Mouse (Mus musculus) v-Abl transformed pro-B cells (cell line): Measurements from ENCODE around the gene Clec4e.
"Not testable (repeated sequence)": the region's sequence is repeated elsewhere in the genome, so short reads cannot be mapped to it uniquely, and the experiment has no call there.

Source experiments
- in situ Hi-C, 2 experiments: fragments of 400-800 bp; cut with MboI; formaldehyde crosslinking; loops; one replicate each; pipeline ENCODE4 v1.15.1; 2025; ENCODE audit not compliant: unreplicated experiment in 2 of 2

Clec4e gene

GRCm38 (mm10) chr6:123289753-123290152 lies at the start of gene Clec4e:
Clec4e (minus strand) TSS chr6:123289870.
- in situ Hi-C loops, result no loop called here

- in situ Hi-C loops, result no loop called here
Observed at GRCm38 (mm10) chr6:123332503-123332902, 42.8 kb upstream of the Clec4e start.

- in situ Hi-C loops, result no loop called here
Observed at GRCm38 (mm10) chr6:123308033-123308432, 18.4 kb upstream of the Clec4e start, which contains the start of gene Vmn2r19. Vmn2r19 (plus strand) TSS chr6:123308333.

GRCm38 (mm10) chr6:123306315-123306714 lies 16.6 kb upstream of the Clec4e start:
- in situ Hi-C loops, result not testable (repeated sequence)

- in situ Hi-C loops, result no loop called here
Observed at GRCm38 (mm10) chr6:123296687-123297086, 7.0 kb upstream of the Clec4e start.

- in situ Hi-C loops, result not testable (repeated sequence)
Observed at GRCm38 (mm10) chr6:123293509-123293908, 3.8 kb upstream of the Clec4e start.

GRCm38 (mm10) chr6:123292751-123293400 lies 3.2 kb upstream of the Clec4e start:
- in situ Hi-C loops, result no loop called here

GRCm38 (mm10) chr6:123288931-123289330 lies 739 bp downstream of the Clec4e start:
- in situ Hi-C loops, result no loop called here

GRCm38 (mm10) chr6:123286311-123286710 lies 3.4 kb downstream of the Clec4e start:
- in situ Hi-C loops, result no loop called here

GRCm38 (mm10) chr6:123279443-123279842 lies 10.2 kb downstream of the Clec4e start:
- in situ Hi-C loops, result no loop called here

GRCm38 (mm10) chr6:123266945-123267344 lies 22.7 kb downstream of the Clec4e start:
- in situ Hi-C loops, result no loop called here

GRCm38 (mm10) chr6:123265809-123266208 lies 23.9 kb downstream of the Clec4e start:
- in situ Hi-C loops, result no loop called here

- in situ Hi-C loops, result no loop called here
Observed at GRCm38 (mm10) chr6:123264194-123264593, 25.5 kb downstream of the Clec4e start.

GRCm38 (mm10) chr6:123261555-123262161 lies 28.0 kb downstream of the Clec4e start, which contains the start of gene Clec4d:
Clec4d (plus strand) TSS chr6:123262111.
- in situ Hi-C loops, result no loop called here

GRCm38 (mm10) chr6:123260868-123261267 lies 28.8 kb downstream of the Clec4e start:
- in situ Hi-C loops, result no loop called here

- in situ Hi-C loops, result no loop called here
Observed at GRCm38 (mm10) chr6:123259889-123260603, 29.6 kb downstream of the Clec4e start.

- in situ Hi-C loops, result no loop called here
Observed at GRCm38 (mm10) chr6:123258946-123259345, 30.7 kb downstream of the Clec4e start.

GRCm38 (mm10) chr6:123252735-123253134 lies 36.9 kb downstream of the Clec4e start:
- in situ Hi-C loops, result no loop called here

- in situ Hi-C loops, result not testable (repeated sequence)
Observed at GRCm38 (mm10) chr6:123248862-123249261, 40.8 kb downstream of the Clec4e start.

GRCm38 (mm10) chr6:123244201-123244600 lies 45.5 kb downstream of the Clec4e start:
- in situ Hi-C loops, result no loop called here

GRCm38 (mm10) chr6:123237582-123237981 lies 52.1 kb downstream of the Clec4e start:
- in situ Hi-C loops, result no loop called here
